In the genomic region with DNA sequence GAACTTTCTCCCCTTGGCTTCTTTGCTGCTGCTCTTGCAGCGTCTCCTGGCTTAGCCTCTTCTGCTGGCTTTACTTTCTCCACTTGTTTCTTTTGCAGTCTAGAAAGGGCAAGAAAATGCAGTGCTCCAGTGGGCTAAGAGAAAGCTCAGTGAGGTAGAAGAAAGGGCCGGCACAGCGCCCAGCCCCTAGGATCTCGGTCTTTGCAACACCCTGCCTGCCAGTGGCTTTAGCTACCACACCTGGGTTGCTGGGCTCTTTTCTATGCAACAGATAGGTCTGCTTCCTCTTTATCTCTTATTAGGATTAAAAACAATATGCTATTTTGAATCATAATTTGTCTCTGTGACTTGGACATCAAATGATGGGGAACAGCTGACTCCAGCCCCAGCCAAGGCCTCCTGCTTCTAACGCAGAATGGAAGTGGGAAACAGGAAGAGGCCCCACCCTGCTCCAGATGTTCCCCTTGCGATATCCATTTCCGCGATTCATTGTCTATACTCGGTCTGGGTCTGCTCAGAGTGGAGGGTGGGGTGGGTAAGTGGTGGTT, we compare ENCODE assay signal across 8 mouse cellular contexts.
DNase-seq lines count a peak whose midpoint lies in the region; ATAC-seq lines count a peak whose summit lies in the region.

No protein-coding gene starts in this region.

- H3K36me3 ChIP-seq in midbrain, embryonic 14.5 days (ENCODE audit: control insufficient read depth, insufficient read depth, low read length), result no peaks in the 10 kb centered on the region
- no peaks in the 10 kb centered on the region for H3K36me3 ChIP-seq in midbrain, embryonic 10.5 days
- H3K36me3 ChIP-seq in stomach, embryonic 14.5 days (ENCODE audit: control insufficient read depth, insufficient read depth, low read length), result no peaks in the 10 kb centered on the region
- H3K36me3 ChIP-seq in neural tube, embryonic 15.5 days, result no peaks in the 10 kb centered on the region

- no peak for ATAC-seq in midbrain, embryonic 14.5 days (ENCODE audit: low FRiP score, low TSS enrichment)
- ATAC-seq in stomach, embryonic 14.5 days (ENCODE audit: insufficient number of reproducible peaks, insufficient read depth, low FRiP score, low read depth), result peak; percentile 74; the same call in 1 of the 2 replicates
- no peak for ATAC-seq in inflammation-experienced regulatory T-cells, adult 6 months
- no peak for ATAC-seq in neural tube, embryonic 15.5 days (ENCODE audit: low FRiP score)

- H3K27me3 ChIP-seq in midbrain, embryonic 14.5 days (ENCODE audit: control insufficient read depth, insufficient read depth, low read length), result no peaks in the 10 kb centered on the region
- no peaks in the 10 kb centered on the region for H3K27me3 ChIP-seq in midbrain, embryonic 10.5 days (ENCODE audit: low read depth, poor library complexity, severe bottlenecking)
- no peaks in the 10 kb centered on the region for H3K27me3 ChIP-seq in stomach, embryonic 14.5 days (ENCODE audit: control insufficient read depth, insufficient read depth, low read length)
- no peaks in the 10 kb centered on the region for H3K27me3 ChIP-seq in neural tube, embryonic 15.5 days (replicated peaks)

- no peak overlapping the region for H3K27ac ChIP-seq in midbrain, embryonic 14.5 days (replicated peaks; ENCODE audit: low read depth, low read length)
- H3K27ac ChIP-seq in midbrain, embryonic 10.5 days (replicated peaks), result no peak overlapping the region
- H3K27ac ChIP-seq in stomach, embryonic 14.5 days (ENCODE audit: low read length), result peak overlapping the region; percentile 71; the same call in 1 of the 2 replicates
- no peak overlapping the region for H3K27ac ChIP-seq in neural tube, embryonic 15.5 days (replicated peaks)

- H3K4me3 ChIP-seq in midbrain, embryonic 14.5 days (replicated peaks; ENCODE audit: low read depth, low read length), result no peak overlapping the region
- no peak overlapping the region for H3K4me3 ChIP-seq in midbrain, embryonic 10.5 days
- H3K4me3 ChIP-seq in stomach, embryonic 14.5 days (ENCODE audit: low read depth, low read length), result no peak overlapping the region
- H3K4me3 ChIP-seq in neural tube, embryonic 15.5 days (replicated peaks), result no peak overlapping the region

- 85% methylated on average over 9 of the region's 9 CpGs for WGBS in midbrain, embryonic 14.5 days
- WGBS in midbrain, embryonic 10.5 days, result 79% methylated on average over 9 of the region's 9 CpGs
- WGBS in stomach, embryonic 14.5 days, result 39% methylated on average over 9 of the region's 9 CpGs
- WGBS in neural tube, embryonic 15.5 days, result 79% methylated on average over 9 of the region's 9 CpGs

- no peak for DNase-seq in midbrain, embryonic 14.5 days
- no peak for DNase-seq in midbrain, embryonic 10.5 days (ENCODE audit: low spot score)
- DNase-seq in heart, adult 18-20 months, result peak; percentile 71 to 86
- DNase-seq in kidney, postnatal 36 days, result peak; percentile 52 to 66
- DNase-seq in B cell, adult 2 months, result no peak

- H3K9me3 ChIP-seq in midbrain, embryonic 14.5 days (ENCODE audit: control insufficient read depth, low read length), result 0 out of 2 replicates have a peak, but pooled peaks cover 5% of the 10 kb centered on the region
- peaks cover 5% of the 10 kb centered on the region; the same call in 1 of the 2 replicates for H3K9me3 ChIP-seq in midbrain, embryonic 10.5 days (replicated peaks)
- no peaks in the 10 kb centered on the region for H3K9me3 ChIP-seq in stomach, embryonic 14.5 days (ENCODE audit: control insufficient read depth, low read depth, low read length)
- H3K9me3 ChIP-seq in neural tube, embryonic 15.5 days (replicated peaks), result no peaks in the 10 kb centered on the region

- H3K4me2 ChIP-seq in midbrain, embryonic 14.5 days (ENCODE audit: low read length), result no peak overlapping the region
- H3K4me2 ChIP-seq in stomach, embryonic 14.5 days (replicated peaks; ENCODE audit: low read depth, low read length), result no peak overlapping the region
- H3K4me2 ChIP-seq in neural tube, embryonic 15.5 days, result no peak overlapping the region

- 0 out of 2 replicates have a peak overlapping the region, but pooled peaks have one; percentile 6 for H3K9ac ChIP-seq in midbrain, embryonic 14.5 days (replicated peaks; ENCODE audit: low read length)
- no peak overlapping the region for H3K9ac ChIP-seq in stomach, embryonic 14.5 days (replicated peaks; ENCODE audit: low read depth, low read length)
- H3K9ac ChIP-seq in neural tube, embryonic 15.5 days (replicated peaks), result no peak overlapping the region

- H3K4me1 ChIP-seq in midbrain, embryonic 14.5 days (ENCODE audit: control insufficient read depth, insufficient read depth, low read length), result no peaks in the 10 kb centered on the region
- no peaks in the 10 kb centered on the region for H3K4me1 ChIP-seq in midbrain, embryonic 10.5 days
- H3K4me1 ChIP-seq in stomach, embryonic 14.5 days (ENCODE audit: control insufficient read depth, insufficient read depth, low read length), result 0 out of 2 replicates have a peak, but pooled peaks cover 3% of the 10 kb centered on the region
- H3K4me1 ChIP-seq in neural tube, embryonic 15.5 days, result peaks cover 10% of the 10 kb centered on the region; the same call in 1 of the 2 replicates

Comparison
In these comparisons a context has a peak if more than half of its experiments do, and no peak if none do; other contexts are left out.
1. DNase-seq: peak in heart, adult 18-20 months (2 of 2) and kidney, postnatal 36 days (2 of 2); none in midbrain, embryonic 14.5 days (single experiment), midbrain, embryonic 10.5 days (single experiment) and B cell, adult 2 months (0 of 2).